Mouse (Mus musculus) lung, adult 2 months (tissue): Measurements from ENCODE around the gene Poc5.

Source experiments
- CTCF ChIP-seq: fragments of 200-500 bp; IDR thresholded peaks from 2 replicates; pipeline ENCODE4 v1.5.1; 2011; ENCODE audit warnings: mild to moderate bottlenecking, low read length, control low read depth; ENCODE audit not compliant: insufficient read depth
- POLR2A ChIP-seq: fragments of 200-500 bp; IDR thresholded peaks from 2 replicates; pipeline ENCODE4 v1.6.1; 2011; ENCODE audit warnings: low read depth, mild to moderate bottlenecking, control low read depth, low read length, borderline replicate concordance; ENCODE audit errors: extremely low read depth

- TF ChIP-seq CTCF (no peak), POLR2A (no peak)
Observed at GRCm38 (mm10) chr13:96351264-96351663, 36.8 kb upstream of the Poc5 start.
